Mouse (Mus musculus) cerebellum, adult (tissue): ENCODE results near the gene Olfr1281.
"Not testable (repeated sequence)": the region's sequence is repeated elsewhere in the genome, so short reads cannot be mapped to it uniquely, and the experiment has no call there.

ENCODE experiments used
- ATAC-seq: cut with Nextera tagmentation; 2 replicates; pipeline ENCODE4 v1.9.2; 2017; ENCODE audit warnings: mild to moderate bottlenecking, moderate library complexity, mixed read lengths; ENCODE audit not compliant: insufficient number of reproducible peaks, low FRiP score, low TSS enrichment

Olfr1281 gene

DNA sequence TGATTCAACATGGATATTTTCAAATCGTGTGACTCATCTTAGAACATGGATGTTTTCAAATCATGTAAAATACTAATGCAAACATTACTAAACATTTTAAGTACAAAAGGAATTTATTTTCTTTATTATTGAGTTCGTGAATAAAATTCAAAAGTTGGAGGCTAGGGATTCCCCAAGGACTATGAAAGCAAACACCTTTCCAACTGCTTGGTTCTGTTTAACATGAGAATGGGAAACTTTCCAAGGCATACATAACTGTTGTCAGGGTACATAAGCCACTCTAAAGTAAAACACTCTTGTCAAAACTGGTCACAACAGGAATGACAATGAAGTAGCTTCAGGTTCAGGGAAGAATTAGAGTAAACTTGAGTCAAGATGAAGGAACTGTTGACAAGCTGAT is at the start of gene Olfr1281:
Gene Olfr1281 (plus strand): TSS at position 301 of the 400 bp plus-strand sequence.
- no peak for ATAC-seq

DNA sequence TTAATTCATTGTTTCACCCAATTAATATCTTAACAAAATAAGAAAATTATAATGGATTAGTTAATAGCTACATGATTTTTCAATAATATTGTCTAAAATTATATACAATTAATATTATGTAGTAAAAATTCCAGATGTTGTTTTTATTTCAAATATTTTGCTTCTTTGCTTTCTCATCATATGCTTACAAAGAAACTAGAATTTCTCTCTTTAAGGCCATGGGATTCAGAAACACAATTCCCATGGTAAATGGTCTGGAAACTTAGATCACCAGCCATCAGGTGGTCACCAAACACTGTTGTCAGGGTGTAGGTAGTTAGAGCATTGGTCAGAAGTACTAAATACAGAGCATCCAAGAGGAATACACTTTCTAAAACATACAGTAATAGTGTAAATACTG is 36.5 kb upstream of the Olfr1281 start, which contains the start of gene Olfr1278:
Gene Olfr1278 (plus strand): TSS at position 301 of the 400 bp plus-strand sequence.
- ATAC-seq = no peak

DNA sequence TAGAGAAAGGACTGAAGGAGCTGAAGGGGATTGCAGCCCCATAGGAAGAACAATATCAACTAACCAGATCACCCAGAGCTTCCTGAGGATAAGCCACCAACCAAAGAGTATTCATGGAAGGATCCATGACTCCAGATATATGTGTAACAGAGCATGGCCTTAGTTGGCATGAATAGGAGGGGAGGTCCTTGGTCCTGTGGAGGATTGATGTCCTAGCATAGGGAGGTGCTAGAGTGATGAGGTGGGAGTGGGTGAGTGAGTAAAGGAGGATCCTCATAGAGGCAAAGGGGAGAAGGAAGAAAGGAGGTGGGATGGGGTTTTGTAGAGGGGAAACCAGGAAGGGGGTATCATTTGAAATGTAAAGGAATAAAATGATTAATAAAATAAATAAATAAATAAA is 27.8 kb upstream of the Olfr1281 start:
- ATAC-seq = no peak

DNA sequence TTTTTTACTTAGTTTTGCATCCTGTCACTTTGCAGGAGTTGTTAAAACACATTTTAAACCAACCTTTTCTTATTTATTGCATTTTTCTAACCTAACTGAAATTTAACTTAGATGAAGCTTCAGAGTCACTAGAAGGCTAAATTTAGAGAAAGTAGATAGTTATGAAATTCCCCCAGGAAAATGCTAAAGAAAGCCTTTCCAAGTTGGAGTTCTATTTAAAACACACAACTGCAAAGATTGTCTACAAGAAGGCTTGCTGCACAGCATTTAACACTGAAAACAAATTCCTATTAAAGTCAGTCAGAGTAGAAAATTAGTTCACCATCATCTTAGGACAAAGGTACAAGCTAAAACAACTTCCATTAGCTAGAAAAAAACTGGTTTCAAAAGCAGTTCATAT is 25.9 kb upstream of the Olfr1281 start, which contains the start of gene Olfr1279:
Gene Olfr1279 (plus strand): TSS at position 262 of the 400 bp plus-strand sequence.
- ATAC-seq = no peak

DNA sequence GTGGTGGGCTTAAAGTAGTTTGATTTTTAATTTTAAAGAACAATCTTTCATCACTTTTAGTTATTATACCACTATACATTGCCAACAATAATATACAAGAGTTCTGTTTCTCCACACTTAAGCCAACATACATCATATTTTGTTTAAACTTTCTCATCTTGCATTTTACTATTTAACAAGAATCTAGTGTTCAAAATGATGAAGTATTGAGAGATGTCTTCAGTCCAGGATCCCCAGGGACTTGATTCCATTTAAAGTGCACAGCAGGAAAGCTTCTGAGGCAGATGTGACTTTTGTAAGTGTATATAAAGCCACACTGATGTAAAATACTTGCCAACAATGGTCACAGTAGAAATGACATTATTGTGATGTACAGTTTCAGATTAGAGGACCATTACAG is 12.6 kb upstream of the Olfr1281 start, which contains the start of gene Olfr1280:
Gene Olfr1280 (plus strand): TSS at position 301 of the 400 bp plus-strand sequence.
- no peak for ATAC-seq

DNA sequence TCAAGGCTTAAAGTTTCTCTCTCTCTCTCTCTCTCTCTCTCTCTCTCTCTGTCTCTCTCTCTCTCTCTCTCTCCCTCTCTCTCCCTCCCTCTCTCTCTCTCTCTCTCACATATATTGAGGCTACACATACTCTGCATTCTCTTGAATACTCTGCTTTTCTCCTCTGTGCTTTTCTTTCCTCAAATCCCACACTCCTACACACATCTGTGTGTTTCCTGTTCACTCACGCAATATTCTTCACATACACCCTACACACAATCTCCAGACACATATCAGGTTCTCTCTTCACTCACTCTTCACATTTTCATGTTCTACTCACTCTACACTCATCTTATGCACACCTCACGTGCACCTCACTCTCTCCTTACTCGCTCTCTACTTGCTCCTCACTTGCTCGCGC is 7.4 kb downstream of the Olfr1281 start:
- ATAC-seq = not testable (repeated sequence)

DNA sequence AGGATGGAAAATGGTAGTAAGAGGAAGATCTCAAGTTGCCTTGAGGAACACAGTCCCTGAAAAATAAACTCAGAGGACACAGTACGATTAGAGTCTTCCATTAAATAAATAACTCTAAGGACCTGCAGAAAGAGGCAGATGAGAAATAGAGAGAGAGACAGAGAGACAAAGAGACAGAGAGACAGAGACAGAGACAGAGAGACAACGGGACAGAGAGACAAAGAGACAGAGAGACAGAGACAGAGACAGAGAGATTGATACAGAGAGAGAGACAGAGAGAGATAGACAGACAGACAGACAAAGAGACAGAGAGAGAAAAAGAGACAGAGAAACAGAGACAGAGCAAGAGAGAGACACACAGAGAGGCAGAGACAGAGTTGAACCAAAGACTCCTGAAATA is 9.7 kb downstream of the Olfr1281 start, which contains the start of gene Olfr1282:
Gene Olfr1282 (minus strand): TSS at position 101 of the 400 bp plus-strand sequence.
- ATAC-seq = no peak

DNA sequence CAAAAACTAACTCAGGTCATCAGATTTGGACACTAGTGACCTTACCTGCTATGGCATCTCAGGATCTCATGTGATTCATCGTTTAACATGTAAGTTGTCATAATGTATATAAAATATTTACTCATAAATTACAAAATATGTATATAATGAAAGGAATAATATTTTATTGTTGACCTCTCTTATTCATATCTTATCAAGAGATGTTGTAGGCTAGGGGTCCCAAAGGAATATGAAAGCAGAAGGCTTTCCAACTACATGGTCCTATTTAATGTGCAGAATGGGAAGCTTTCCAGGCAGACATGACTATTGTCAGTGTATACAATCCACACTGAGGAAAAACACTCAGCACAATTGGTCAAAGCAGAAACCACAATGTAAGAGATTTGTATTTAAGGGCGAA is 40.2 kb downstream of the Olfr1281 start, which contains the start of gene Olfr1283:
Gene Olfr1283 (plus strand): TSS at position 301 of the 400 bp plus-strand sequence.
- ATAC-seq = no peak

DNA sequence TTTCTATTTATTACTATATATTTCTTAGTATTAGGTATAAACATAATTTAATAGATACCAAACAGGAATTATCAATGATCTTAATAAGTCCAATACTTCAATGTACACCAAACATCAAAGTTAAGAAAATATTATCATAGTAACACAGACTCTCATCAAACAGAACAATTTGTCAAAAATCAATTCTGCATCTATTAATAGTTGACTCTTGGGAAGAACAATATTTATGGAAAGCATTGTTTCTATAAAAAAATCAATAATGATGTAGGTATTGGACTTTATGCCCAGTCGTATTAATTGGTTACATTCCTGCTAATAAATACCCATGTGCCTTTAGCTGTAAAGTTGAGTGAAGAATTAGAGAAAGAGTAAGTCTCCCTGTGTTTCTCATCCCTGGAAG is 48.9 kb downstream of the Olfr1281 start, which contains the start of gene Olfr1284:
Gene Olfr1284 (plus strand): TSS at position 301 of the 400 bp plus-strand sequence.
- ATAC-seq = no peak
